Mouse (Mus musculus) embryonic fibroblast, embryonic 13.5 days (primary cell): ENCODE results near the gene Mthfr.

Experiments
- CTCF ChIP-seq: IDR thresholded peaks from 2 replicates; pipeline ENCODE4 v1.5.1; 2011; ENCODE audit warnings: mild to moderate bottlenecking, control low read depth, low read length, moderate library complexity, borderline replicate concordance; ENCODE audit not compliant: insufficient read depth
- POLR2A ChIP-seq: IDR thresholded peaks from 2 replicates; pipeline ENCODE4 v1.6.1; 2011; ENCODE audit warnings: low read depth, mild to moderate bottlenecking, control low read depth, low read length, moderate library complexity

DNA sequence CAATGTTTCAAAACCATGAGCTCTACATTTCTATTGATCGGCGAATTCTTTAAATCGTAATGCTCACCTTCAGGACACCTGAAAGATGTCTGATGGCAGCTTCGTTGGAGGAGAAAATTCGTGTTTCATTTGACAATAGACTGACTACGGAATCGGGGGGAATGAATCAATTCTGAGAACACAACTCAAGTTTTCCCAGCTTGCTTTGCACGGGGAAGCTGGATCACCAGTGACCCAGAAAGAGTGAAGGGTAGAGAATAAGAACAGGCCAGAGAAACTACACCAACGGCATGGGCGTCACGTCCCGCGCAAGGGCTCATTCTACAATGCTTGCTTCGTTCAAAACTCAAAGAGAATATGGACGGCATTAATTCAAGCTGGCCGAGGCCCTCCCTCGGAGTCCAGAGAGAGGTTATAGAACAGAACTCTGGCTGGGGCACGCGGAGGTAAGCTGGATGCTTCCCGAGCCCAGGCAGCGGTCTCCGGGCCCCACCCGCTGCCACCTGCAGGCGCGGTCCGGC, 738 bp upstream of the Mthfr start:
- TF ChIP-seq CTCF (no peak), POLR2A (no peak; the same call in 1 of the 2 replicates)
